Mouse (Mus musculus) forebrain, embryonic 10.5 days (tissue): Measurements from ENCODE around the gene Acoxl. TPM values are rescaled to one million over a fixed set of nuclear protein-coding genes. Genes with fewer than 3 reads are reported as not detected.
A peak's percentile ranks its signal among the peaks of the same experiment; 100 is the strongest.

Source experiments
- DNase-seq: peaks from one replicate; pipeline ENCODE4 v3.0.0-alpha.2; 2017; ENCODE audit warnings: low spot score; ENCODE audit errors: extremely low spot score
- H3K27ac ChIP-seq: fragments of 300-500 bp; sonication (generic); 2 replicates; pipeline ENCODE4 v1.5.1; 2016; ENCODE audit warnings: mild to moderate bottlenecking
- H3K27me3 ChIP-seq: fragments of 300-500 bp; sonication (generic); 2 replicates; pipeline ENCODE4 v1.6.1; 2016; ENCODE audit warnings: mild to moderate bottlenecking; ENCODE audit not compliant: poor library complexity, severe bottlenecking
- H3K36me3 ChIP-seq: fragments of 300-500 bp; sonication (generic); replicated peaks from 2 replicates; pipeline ENCODE4 v1.6.1; 2016; ENCODE audit warnings: mild to moderate bottlenecking, moderate library complexity
- H3K4me1 ChIP-seq: fragments of 300-500 bp; sonication (generic); 2 replicates; pipeline ENCODE4 v1.6.1; 2016
- H3K4me3 ChIP-seq: fragments of 300-500 bp; sonication (generic); 2 replicates; pipeline ENCODE4 v1.5.1; 2016; ENCODE audit warnings: mild to moderate bottlenecking, moderate library complexity
- H3K9me3 ChIP-seq: fragments of 300-500 bp; sonication (generic); 2 replicates; pipeline ENCODE4 v1.6.1; 2016; ENCODE audit warnings: mild to moderate bottlenecking, moderate library complexity
- WGBS: fragments of 180-500 bp; shearing (Covaris S2); methylation state at CpG from one replicate; pipeline ENCODE4 v1.1.7; 2016; 5-methylcytosine and 5-hydroxymethylcytosine counted together
- polyA plus RNA-seq: library from polyadenylated mRNA; unstranded; fragments of >200 nt; fragmentation: Nextera tagmentation; extraction: Ambion mirVana; gene quantifications from 2 replicates; pipeline ENCODE4 v1.2.1, GENCODE M21; 2016

The Acoxl gene
- polyA plus RNA-seq, 1 experiment from 2014 or later, result 0.09 TPM

DNA sequence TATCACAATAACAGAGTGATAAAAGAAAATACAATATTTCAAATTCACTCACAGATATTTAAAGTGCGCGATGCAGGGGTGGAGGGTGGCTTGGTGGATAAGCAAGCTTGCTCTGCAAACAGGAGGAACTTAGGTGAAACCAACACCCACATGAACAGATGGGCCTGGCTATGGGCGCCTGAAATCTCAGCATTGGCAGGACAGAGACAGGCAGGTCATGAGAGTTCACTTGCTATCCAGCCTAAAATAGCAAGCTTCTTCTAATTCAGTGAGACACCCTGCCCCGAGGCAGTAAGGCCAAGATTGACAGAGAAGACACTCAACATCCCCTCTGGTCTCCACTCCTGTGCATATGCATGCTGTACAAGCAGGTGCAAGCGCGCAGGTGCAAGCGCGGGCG, 263.4 kb downstream of the Acoxl start:
- Histone ChIP-seq H3K36me3 (no peaks in the 10 kb centered on the region), H3K4me1 (0 out of 2 replicates have a peak, but pooled peaks cover 9% of the 10 kb centered on the region), H3K27ac (no peak overlapping the region), H3K9me3 (no peaks in the 10 kb centered on the region), H3K27me3 (no peaks in the 10 kb centered on the region), H3K4me3 (no peak overlapping the region)
- WGBS, result 90% methylated on average over 9 of the region's 9 CpGs
- DNase-seq, result no peak

DNA sequence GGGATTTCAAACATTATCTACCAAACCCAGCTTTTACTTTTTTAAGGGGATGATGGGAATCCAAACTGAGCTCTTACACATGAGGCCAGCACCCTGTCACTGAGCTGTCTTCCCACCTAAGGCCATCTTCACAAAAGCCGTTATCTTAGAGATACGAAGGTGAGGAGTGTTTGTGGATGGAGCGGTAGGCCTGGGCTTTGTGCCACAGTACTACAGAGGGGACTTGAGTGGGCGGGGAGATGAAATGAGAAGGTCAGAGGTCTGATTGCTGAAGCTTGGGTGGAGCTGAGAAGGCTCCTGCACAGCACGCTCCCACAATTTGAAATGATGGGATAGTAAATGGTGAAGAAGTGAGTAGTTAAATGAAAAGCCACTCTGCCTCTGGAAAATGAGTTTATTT, 266.1 kb downstream of the Acoxl start:
- Histone ChIP-seq H3K27ac (no peak overlapping the region), H3K36me3 (no peaks in the 10 kb centered on the region), H3K27me3 (no peaks in the 10 kb centered on the region), H3K4me3 (no peak overlapping the region), H3K9me3 (no peaks in the 10 kb centered on the region), H3K4me1 (0 out of 2 replicates have a peak, but pooled peaks cover 9% of the 10 kb centered on the region)
- no peak for DNase-seq
- 84% methylated on average over 5 of the region's 5 CpGs for WGBS

DNA sequence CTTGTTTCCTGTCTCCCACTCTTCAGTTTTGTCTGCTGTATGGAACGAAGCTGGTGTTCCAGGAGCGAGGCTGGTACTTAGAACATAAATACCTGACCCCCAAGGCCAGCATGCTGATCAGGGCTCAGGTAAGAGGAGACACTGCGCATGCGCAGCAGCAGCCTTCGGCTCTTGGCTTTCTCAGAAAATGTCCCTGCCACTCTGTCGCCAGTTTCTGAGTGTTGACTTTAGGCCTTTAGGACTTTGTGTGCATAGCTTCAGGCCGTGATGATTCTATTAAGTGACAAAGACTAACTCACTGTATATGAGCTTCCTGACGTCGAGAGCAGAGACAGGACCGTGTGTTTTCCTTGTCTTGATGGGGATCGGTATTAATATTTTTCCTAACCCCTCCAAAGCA, 267.0 kb downstream of the Acoxl start:
- H3K36me3 ChIP-seq, result no peaks in the 10 kb centered on the region
- WGBS, result 88% methylated on average over 11 of the region's 11 CpGs

DNA sequence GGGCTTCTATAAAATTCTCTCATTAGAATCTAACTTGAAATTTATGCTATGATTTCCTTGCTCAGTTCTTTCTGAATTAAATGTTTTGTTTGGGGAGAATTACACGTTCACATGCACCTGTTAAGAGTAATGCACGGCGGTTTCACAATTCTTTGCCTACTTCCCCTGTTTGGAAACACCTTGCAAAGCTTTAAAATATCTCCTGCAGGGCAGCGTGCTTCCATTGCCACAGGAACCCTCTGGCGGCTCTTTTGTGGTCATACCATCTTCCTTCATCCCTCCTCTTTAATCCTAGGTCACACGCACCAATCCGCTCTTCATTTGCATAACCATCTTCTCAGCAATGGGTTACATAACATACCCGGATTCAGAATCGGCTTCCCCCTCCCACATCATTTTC, 272.9 kb downstream of the Acoxl start:
- no peak overlapping the region for H3K4me3 ChIP-seq
- H3K27me3 ChIP-seq, result no peaks in the 10 kb centered on the region
- 73% methylated on average over 9 of the region's 9 CpGs for WGBS
- no peaks in the 10 kb centered on the region for H3K36me3 ChIP-seq
- H3K27ac ChIP-seq, result no peak overlapping the region
- DNase-seq, result no peak
- peaks cover 9% of the 10 kb centered on the region for H3K4me1 ChIP-seq
- H3K9me3 ChIP-seq, result no peaks in the 10 kb centered on the region

More for the DNA sequence above, 267.0 kb downstream of the Acoxl start:
- Histone ChIP-seq H3K9me3 (no peaks in the 10 kb centered on the region), H3K27ac (no peak overlapping the region), H3K4me1 (0 out of 2 replicates have a peak, but pooled peaks cover 9% of the 10 kb centered on the region), H3K4me3 (no peak overlapping the region), H3K27me3 (no peaks in the 10 kb centered on the region)
- no peak for DNase-seq

DNA sequence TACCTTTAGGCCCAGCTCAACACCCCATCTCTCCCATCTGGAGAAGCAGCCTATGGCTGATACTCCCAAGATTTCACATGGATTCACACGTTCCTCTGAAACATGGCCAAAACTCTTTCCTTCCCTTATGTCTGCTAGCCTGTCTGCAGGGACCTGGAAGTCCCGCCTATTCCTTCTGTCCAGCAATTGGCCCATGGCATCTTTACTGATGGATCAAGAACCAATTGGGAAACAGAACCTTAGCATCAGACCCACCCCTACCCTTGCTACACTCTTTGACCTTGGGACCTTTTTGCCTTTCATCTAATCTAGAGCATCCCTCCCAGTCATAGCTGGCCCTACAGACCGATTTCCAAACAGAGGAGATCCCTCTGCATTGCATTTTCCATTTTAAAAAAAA, 275.9 kb downstream of the Acoxl start:
- H3K27me3 ChIP-seq, result peaks cover under 1% of the 10 kb centered on the region; the same call in 1 of the 2 replicates
- no peak for DNase-seq
- 75% methylated on average over 3 of the region's 3 CpGs for WGBS
- no peak overlapping the region for H3K27ac ChIP-seq
- peaks cover 9% of the 10 kb centered on the region for H3K4me1 ChIP-seq
- H3K9me3 ChIP-seq, result no peaks in the 10 kb centered on the region
- no peak overlapping the region for H3K4me3 ChIP-seq
- no peaks in the 10 kb centered on the region for H3K36me3 ChIP-seq

DNA sequence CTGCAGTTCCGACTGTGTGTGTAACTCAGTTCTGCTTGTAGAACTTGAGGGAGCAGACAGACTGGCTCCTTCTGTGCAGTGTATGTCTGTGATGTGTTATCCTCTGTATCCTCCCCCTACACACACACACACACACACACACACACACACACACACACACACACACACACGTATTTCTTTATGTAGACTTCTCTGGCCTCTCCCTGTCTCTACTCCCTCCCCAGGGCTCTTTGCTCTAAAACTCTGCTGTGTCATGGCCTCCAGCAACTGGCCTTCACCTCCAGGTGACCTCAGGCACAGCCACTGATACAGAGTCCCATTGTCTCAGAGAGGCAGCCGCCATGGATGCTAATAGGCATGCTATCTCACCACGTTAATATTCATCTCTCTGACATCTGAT, 276.9 kb downstream of the Acoxl start:
- H3K4me3 ChIP-seq, result no peak overlapping the region
- peak overlapping the region; percentile 44; the same call in 1 of the 2 replicates for H3K27ac ChIP-seq
- no peak for DNase-seq
- H3K4me1 ChIP-seq, result peaks cover 13% of the 10 kb centered on the region
- no peaks in the 10 kb centered on the region for H3K9me3 ChIP-seq
- peaks cover 8% of the 10 kb centered on the region for H3K27me3 ChIP-seq
- whole genome bisulfite sequencing, result 43% methylated on average over 4 of the region's 4 CpGs
- no peaks in the 10 kb centered on the region for H3K36me3 ChIP-seq

DNA sequence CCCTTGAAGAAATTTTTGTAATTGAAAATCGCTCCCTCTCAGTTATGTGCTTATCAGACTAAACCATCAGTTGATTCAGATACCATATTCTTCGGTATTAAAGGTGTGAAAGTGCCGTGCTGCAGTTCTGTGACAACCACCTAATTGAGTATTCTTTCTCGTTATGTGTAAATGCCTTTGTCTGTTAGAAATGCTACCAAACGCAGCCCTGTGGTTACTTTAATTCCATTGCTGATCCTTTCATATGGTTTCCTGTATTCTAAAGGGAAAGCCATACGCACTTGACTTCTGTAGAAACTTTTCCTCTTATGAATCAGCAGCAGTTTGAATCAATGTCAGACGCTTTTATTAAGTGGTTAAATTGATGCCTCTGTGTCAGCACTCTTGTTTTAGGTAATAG, 278.9 kb downstream of the Acoxl start:
- WGBS, result 80% methylated on average over 7 of the region's 7 CpGs
- Histone ChIP-seq H3K9me3 (no peaks in the 10 kb centered on the region), H3K27me3 (peaks cover 27% of the 10 kb centered on the region), H3K27ac (no peak overlapping the region), H3K36me3 (no peaks in the 10 kb centered on the region), H3K4me1 (peaks cover 19% of the 10 kb centered on the region), H3K4me3 (no peak overlapping the region)
- DNase-seq, result no peak

DNA sequence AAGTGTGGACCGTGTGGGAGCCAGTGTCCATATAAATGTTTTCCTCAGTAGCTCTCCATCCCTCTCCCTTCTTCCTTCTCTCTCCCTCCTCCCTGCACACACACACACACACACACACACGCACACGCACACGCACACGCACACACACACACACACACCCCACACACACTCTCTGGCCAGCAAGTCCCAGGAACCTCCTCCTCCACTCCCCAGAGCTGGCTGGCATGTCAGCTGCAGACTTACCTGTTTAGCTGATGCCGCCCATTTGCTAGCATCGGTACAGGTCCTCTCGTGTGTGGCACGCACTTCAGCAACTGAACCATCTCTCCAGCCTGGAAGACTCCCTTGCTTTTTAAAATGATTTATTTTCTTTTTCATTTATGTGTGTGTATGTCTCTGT, 280.3 kb downstream of the Acoxl start:
- H3K9me3 ChIP-seq, result no peaks in the 10 kb centered on the region
- peaks cover 40% of the 10 kb centered on the region for H3K27me3 ChIP-seq
- no peaks in the 10 kb centered on the region for H3K36me3 ChIP-seq
- H3K27ac ChIP-seq, result no peak overlapping the region
- peaks cover 33% of the 10 kb centered on the region for H3K4me1 ChIP-seq
- no peak overlapping the region for H3K4me3 ChIP-seq
- 90% methylated on average over 9 of the region's 9 CpGs for WGBS
- DNase-seq, result no peak

DNA sequence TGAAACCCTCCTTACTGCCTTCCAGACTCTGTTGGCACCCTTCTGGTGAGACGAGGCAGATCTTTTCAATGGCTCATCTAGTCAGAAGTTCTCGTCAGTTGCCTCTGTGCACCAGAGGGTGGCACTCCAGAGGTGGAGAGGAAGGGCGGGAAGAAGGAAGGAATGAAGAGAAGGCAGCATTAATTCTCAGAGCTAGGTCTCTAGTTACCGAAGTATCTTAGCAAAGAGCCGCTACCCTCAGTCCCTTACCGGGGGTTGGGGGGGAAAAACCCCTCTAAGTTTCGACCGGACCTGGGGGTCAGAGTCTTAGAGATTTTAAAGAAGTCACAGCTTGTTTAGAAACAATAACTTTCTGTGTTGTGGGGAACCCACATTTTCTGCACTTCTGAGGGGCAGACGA, 283.8 kb downstream of the Acoxl start:
- H3K36me3 ChIP-seq, result no peaks in the 10 kb centered on the region
- WGBS, result under 1% methylated on average over 9 of the region's 9 CpGs
- H3K27ac ChIP-seq, result no peak overlapping the region
- H3K9me3 ChIP-seq, result no peaks in the 10 kb centered on the region
- DNase-seq, result peak; percentile 59
- peak overlapping the region; percentile 82 for H3K4me3 ChIP-seq
- peaks cover 57% of the 10 kb centered on the region for H3K4me1 ChIP-seq
- peaks cover 54% of the 10 kb centered on the region for H3K27me3 ChIP-seq

DNA sequence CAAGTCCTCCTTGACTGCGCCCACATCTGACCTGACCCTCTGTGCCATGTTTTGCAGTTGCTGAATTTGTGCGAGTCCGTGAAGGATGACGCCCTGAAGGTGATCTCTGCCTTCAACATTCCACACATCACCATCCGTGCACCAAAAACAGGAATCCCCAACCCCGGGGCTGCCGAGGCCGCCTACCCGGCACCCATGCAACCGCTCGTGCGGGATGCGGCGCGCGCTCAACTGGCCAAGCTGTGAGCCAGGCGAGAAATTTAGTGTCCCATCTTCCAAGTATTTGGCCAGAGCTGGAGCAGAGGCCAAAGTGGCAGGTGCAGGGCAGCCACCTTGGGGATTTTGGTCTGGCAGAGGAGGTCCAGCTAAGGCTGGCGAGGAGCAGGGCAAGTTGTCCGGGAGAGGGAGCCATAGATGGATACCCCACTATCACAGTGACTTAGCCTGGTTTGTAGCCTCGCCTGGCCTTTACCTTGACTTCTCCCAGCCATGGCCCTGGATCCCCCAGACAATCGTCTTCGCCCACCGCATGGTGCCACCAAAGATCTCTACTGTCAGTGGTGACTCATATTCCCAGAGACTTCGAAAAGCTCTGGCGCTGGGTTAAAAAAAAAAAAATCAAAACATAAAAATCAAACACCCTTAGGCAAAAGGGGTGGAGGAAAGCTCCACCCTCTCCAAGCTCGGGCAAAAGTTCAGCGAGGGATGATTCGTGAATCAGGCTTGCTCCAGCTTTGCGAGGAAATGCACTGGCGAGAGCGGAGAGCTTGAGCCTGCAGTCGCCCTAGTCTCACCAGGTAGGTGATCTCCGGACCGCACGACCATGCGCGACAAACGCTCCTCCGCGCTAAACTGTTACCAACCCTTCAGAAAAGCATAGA, 284.5 kb downstream of the Acoxl start:
- Histone ChIP-seq H3K4me1 (peaks cover 58% of the 10 kb centered on the region), H3K36me3 (no peaks in the 10 kb centered on the region), H3K27me3 (peaks cover 54% of the 10 kb centered on the region), H3K4me3 (peak overlapping the region; percentile 82), H3K9me3 (no peaks in the 10 kb centered on the region), H3K27ac (no peak overlapping the region)
- DNase-seq, result peak; percentile 39
- WGBS, result under 1% methylated on average over 40 of the region's 40 CpGs

DNA sequence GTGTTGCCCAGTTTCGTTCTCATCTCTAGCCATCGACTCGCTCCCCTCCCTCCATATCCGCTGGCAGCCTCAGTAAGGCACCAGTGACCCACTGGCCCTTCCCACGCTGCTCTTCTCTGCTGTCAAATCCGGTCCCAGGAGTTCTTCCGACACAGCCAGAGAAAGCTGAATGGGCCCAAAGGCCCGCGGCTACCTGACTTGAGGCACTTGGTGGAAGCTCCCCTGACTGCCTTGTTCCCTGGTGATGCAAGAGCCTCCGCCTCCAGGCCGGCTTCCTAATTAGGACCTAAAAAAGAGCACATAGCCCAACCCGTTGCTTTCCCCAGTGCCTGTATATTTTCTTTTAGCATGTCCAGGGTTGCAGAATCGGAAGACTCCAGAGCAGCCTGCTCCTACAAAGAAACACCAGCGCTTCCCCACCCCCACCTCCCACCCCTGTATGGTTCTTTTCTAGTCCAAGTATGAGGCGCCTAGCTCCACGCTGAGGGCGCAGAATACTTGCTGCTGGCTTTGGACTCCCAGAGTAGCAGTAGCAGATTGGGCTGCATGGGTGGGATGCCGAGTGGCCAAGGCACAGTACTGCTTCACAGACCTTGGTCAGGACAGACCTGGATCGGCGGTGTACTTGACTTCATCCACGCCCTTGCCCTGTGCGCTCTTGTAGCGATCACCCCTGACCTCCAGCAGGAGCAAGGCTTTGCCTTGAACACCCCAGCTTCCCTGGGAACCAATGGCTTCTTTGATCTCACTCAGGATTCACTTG, 285.4 kb downstream of the Acoxl start:
- 3% methylated on average over 23 of the region's 23 CpGs for WGBS
- Histone ChIP-seq H3K9me3 (no peaks in the 10 kb centered on the region), H3K27ac (peak overlapping the region; percentile 98; the same call in 1 of the 2 replicates), H3K27me3 (peaks cover 54% of the 10 kb centered on the region), H3K36me3 (peaks cover 2% of the 10 kb centered on the region), H3K4me3 (peak overlapping the region; percentile 82), H3K4me1 (peaks cover 68% of the 10 kb centered on the region)
- peak; percentile 48 for DNase-seq

DNA sequence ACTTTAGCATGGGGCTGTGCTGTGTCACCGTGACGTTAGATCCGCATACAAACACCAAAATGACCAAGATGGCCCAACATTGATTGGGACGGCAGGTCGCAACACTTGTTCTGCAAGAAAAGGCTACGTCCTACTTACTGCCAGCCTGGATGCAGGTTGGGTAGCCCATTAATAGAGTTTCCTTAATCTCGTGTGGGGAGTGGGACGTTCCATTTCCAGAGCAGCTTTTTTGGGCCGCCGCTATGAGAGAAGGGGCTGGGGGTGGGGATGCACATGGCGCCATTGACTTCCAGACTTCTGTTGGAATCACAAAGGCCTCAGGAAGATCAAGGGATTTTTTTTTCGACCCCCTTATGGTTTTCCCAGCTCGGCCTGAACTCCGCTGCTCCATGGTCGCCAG, 286.0 kb downstream of the Acoxl start:
- H3K27ac ChIP-seq, result peak overlapping the region; percentile 98
- peaks cover 52% of the 10 kb centered on the region for H3K27me3 ChIP-seq
- no peak for DNase-seq
- under 1% methylated on average over 15 of the region's 15 CpGs for WGBS
- no peaks in the 10 kb centered on the region for H3K9me3 ChIP-seq
- peaks cover 7% of the 10 kb centered on the region for H3K36me3 ChIP-seq
- peaks cover 74% of the 10 kb centered on the region for H3K4me1 ChIP-seq
- H3K4me3 ChIP-seq, result peak overlapping the region; percentile 82
